Mouse (Mus musculus) liver, postnatal 0 days (tissue): ENCODE results near the gene 2310022A10Rik.

Experiments used
- CTCF ChIP-seq: sonication (generic); IDR thresholded peaks from 2 replicates; pipeline ENCODE4 v1.5.1; 2016; ENCODE audit warnings: antibody characterized with exemption, low read depth
- EP300 ChIP-seq: IDR thresholded peaks from 2 replicates; pipeline ENCODE4 v1.6.1; 2016; ENCODE audit warnings: antibody characterized with exemption, low read depth, mild to moderate bottlenecking

- TF ChIP-seq CTCF (no peak), EP300 (no peak)
Observed at GRCm38 (mm10) chr7:27543065-27543464, 10.0 kb upstream of the 2310022A10Rik start.
